Mouse (Mus musculus): ENCODE measurements at regions not wholly inside any gene's neighbourhood (a gene's known extent, or its start where the extent isn't known, plus 50 kb on each side); places are given as distances from the start of the nearest gene placed in this dataset.

DNA sequence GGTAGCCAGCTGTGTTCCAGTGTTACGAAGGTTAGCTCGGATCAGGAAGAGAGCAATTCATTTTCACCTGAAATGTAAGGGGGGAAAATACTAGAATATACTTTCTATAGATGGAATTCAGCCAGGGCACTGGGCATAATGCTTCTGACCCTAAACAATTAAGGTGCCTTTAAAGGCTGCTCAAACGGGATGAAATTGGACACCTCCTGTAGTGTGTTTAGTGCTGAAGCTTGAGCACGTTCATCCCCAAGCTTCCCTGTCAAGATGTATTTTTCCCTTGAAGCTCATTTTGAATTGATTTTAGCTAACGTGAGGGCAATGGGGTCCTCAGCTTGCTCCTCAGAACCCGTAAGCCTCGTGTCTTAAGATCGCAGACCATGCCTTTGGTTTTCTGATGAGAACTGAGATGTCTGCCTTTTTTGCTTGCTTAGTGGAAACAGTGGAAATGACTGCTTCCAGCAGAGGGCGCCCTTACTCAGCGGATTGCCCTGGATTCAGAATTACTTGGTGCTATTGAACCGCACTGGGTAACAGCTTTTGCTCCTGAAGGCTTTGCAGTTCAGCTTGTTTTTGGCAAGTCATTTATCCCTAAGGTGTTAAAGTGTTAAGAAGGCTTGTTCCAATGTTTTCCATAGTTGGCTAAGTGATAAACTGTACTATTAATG is 74.6 kb upstream of the Fermt1 start:
- DNase-seq = peak; percentile 25

- no peak for DNase-seq
These were observed 75.5 kb upstream of the Fermt1 start for GRCm38 (mm10) chr2:133021244-133021643.

DNA sequence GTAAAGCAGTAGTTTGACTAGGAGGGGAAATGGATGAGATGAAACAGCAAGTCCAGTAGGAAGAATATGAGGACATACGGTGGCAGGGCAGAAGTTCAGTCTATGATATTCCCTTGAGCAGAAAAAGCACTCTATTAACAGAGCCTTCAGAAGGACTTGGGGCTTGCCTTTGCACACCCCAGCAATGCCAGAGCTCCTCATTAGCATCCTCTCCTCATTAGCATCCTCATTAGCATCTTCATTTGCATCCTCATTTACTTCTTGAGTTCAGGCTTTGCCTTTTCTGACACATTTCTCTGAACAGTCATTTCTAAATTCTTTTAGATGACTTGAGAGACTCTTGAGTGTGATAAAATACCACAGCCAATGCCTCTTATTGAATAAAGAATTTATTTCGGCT is 81.3 kb upstream of the Fermt1 start:
- DNase-seq = no peak

DNA sequence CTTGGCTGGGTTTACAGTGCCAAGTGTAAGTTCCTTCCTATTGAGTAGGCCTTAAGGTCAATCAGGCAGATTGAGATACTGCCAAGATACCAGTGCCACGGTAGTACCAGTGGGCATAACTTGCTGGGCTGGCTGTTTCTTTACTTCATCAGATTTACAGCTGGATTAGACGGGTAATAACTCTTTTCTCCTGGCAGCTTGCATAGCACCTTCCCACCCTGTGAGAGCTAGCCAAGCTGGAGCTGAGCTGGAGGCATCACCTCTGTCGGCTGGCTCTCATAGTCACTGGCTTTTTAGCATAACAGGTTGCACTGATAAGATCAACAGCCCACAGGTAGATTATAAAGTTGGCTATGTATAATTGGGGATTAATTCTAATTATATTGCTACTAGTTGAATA is 89.7 kb upstream of the Fermt1 start:
- no peak for DNase-seq

DNA sequence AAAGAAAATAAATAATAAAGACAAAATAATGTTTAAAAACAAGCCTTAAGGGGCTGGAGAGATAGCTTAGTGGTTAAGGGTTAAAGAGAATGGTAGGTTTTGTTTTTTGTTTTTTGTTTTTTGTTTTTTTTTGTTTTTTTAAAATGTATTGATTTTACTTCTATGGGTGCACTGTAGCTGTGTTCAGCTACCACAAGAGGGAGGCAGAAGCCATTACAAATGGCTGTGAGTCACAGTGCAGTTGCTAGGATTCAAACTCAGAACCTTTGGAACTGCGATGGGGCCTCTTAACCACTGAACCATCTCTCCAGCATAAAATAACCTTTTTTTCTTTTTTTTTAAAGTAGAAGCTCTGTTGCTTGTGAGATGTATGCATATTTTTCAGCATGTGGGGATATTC is 95.0 kb upstream of the Fermt1 start:
- no peak for DNase-seq

GRCm38 (mm10) chr2:133077698-133078356 is 132.1 kb upstream of the Fermt1 start:
- DNase-seq = no peak

DNA sequence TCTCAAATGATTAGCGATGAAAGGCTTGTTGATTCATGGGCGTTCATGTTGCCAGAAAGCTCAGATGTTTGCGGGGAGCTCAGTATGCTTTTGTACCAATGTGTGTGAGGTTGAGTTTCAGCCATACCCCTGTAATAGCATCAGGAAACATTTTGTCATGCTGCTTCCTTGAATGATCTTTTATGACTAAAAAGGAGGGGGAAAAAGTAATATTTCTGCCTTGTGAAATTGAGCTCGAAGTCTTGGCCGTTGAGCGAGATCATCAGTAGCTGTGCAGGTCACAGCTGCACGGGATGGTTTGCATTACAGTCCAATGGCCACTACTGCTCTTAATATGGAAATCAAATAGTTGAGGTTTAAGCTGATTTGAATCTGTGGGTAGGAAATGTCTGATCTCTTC is 145.3 kb upstream of the Fermt1 start:
- no peak for DNase-seq

DNA sequence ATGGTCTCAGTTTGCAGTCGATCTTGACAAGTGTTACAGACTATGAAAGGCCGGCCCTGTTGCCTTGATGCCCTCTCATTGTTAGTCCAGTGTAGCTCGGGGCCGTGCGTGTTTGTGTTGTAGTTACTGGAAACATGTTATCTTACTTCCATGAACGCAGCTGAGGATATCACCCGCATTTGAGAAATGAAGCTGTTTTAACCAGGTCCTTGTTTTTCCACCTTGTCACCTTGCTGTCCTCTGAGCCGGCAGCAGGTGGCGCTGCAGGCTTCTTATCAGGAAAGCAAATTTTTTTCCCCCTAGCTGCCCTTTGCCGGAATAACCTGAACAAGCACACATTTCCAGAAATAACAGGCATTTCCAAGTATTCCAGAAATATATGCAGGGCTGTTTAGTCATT is 167.9 kb upstream of the Fermt1 start:
- DNase-seq = peak; percentile 31

GRCm38 (mm10) chr2:133118651-133119050 is 172.9 kb upstream of the Fermt1 start:
- no peak for DNase-seq

DNA sequence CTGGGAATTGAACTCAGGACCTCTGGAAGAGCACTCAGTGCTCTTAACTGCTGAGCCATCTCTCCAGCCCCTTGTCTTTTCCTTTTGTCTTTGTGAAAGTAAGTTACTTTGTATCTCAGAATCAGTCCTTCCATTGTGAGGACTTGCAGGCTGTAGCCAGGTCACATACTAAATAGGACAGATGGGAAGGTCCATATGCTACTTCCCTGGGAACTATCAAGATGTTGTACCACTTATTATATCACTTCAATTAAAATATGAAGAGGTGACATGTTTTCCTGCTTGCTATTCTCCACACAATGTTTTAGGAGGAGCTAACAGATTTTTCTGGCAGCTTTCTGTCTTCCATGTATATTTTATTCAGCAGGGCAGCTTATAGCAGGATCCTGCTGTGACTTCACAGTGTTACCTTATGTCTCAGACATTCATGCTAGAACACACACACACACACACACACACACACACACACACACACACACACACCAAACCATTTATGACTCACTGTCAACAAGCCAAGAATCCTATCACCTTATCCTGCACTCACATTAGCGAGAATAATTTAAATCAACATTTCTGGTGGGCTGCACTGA is 179.6 kb upstream of the Fermt1 start:
- no peak for DNase-seq

DNA sequence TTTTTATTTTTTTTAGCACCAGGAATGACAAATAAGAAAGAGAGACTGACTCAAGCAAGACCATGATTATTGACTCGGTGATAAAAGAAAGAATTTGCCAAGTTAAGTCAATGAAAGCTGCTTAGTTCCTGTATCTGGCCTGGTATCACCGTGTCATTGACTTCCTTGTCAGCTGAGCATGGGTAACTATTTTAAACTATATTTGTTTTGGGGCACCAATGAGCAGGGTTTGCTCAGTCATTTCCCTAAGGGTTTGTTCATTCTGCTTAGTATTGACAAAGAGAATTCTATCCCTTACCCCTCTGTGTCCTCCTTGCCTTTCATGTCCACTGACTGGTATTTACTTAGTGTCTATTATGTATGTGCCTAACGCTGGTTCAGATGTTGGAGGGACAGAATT is 189.2 kb upstream of the Fermt1 start:
- no peak for DNase-seq

- DNase-seq = no peak
These were observed 193.2 kb upstream of the Fermt1 start for GRCm38 (mm10) chr2:133138877-133139276.

- DNase-seq = no peak
These were observed 195.8 kb upstream of the Fermt1 start for GRCm38 (mm10) chr2:133141341-133142035.

DNA sequence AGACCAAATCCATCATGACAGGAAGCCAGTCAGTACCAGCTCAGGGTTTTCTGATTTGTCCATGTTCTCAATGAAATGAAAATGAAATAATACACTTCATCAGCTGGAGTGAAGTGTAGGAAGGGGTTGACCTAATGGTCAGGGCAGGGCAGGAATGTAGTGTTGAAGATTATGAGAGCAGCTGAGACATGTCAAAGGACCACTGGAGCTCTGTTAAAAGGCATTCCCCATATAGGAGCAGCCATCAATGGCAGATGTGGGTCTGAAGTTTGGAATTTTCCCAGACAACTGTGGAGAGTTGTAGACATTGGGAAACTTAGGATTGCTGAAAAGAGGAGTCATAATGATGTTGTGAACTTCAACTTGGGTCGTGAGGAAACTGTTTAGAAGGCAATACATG is 206.8 kb upstream of the Fermt1 start:
- DNase-seq = no peak

- no peak for DNase-seq
These were observed 210.8 kb upstream of the Fermt1 start for GRCm38 (mm10) chr2:133156537-133156936.

- no peak for DNase-seq
These were observed 212.5 kb upstream of the Fermt1 start for GRCm38 (mm10) chr2:133158206-133158605.

- no peak for DNase-seq
These were observed 213.7 kb upstream of the Fermt1 start for GRCm38 (mm10) chr2:133159398-133159797.

DNA sequence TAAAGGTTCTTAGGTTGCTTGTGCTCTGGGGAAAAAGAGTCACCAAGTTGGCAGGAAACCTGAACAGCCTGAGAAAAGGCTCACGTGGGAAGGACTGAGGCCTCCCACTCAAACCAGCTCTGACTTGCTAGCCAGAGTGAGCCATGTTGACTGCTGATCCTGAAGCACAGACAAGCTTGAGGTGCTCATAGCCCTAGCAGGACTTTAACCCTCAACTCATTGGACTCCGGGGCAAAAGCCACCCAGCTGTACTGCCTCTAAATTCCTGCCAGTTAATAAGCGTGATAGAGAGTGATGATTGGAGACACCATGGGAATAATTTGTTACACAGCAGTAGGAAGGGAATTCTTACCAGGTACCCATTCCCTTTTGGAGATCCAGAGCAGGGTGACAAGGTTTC is 230.7 kb upstream of the Fermt1 start:
- no peak for DNase-seq

DNA sequence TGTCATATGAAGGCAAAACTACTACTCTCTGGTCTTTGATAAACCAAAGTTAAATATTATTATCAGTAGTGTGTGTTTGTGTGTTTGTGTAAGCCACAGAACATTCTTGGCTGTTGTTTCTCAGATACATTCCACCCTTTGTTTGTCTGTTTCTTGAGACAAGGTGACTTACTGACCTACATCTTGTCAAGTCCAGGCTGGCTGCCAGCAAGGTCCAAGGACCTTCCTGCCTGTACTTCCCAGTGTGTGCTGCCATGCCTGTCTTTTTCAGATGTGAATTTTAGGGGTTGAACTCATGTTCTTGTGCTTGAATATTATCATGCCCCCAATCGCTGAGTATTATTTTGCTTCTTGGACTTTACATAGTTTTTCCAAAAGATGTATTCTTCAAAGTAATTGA is 235.5 kb upstream of the Fermt1 start:
- DNase-seq = no peak

- DNase-seq = no peak
These were observed 237.2 kb upstream of the Fermt1 start for GRCm38 (mm10) chr2:133182920-133183319.

DNA sequence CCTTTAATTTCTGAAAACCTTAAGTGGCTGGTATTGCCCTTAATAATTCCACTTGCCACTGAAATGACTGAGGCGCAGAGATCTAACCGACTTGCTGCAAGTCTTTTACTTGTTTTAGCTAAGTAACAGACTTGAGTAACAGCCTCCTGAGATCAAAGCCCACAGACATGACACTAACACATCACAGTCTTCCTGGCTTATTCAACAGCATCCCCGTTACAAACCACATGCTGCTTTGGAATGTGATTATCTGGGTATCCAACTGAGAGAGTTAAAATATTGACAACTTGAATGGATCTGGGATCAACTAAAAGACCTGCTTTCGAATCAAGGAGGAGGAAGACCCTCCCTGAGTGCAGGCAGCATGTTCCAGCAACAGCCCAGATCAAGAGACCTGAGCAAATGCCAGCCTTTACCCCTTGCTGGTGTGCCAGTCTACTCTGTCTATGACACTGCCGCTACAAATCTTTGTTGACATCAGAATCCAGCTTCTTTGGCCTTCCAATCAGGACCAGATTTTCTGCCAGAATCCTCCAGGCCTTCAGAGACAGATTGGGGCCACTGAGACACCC is 258.7 kb upstream of the Fermt1 start:
- no peak for DNase-seq

GRCm38 (mm10) chr2:133208498-133208897 is 262.8 kb upstream of the Fermt1 start:
- DNase-seq = no peak

DNA sequence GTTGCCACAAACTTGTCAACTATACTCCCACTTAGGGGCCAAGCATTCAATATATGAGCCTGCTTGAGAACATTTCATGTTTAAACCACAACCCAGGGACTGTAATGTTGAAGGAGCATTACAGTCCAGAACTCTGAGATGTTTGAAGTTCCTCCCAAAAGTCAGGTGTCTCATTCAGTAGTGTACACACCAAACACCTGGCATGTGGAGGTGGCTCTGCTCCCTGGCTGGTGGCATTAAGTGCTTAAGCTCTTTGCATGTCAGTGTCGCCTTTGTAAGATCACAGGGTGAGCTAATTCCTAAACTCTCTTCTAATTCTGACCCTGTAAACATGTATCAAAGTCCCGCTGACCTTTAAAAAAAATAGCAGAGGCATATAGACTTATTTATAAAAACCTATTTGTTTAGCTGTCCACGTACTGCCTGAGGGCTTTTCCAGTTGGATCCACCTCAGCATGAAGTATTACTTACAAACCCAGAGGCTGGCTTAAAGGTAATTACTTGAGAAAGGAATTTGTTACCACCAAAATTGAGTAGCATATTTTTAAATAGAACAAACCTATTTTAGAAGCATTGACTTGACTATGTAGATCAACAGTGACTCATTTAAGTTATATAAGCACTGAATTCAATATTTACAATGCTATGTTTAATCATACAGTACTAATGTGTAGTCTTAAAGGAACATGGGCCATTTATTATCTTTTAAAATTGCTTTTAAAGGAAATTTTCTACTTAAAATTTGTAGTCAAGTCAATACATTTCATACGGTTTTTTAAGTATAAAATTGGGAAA is 276.3 kb upstream of the Fermt1 start:
- no peak for DNase-seq

Data from thymus, postnatal 14 days (tissue).